Mouse (Mus musculus) neural tube, embryonic 10.5 days (tissue): Measurements from ENCODE around the gene Dimt1.
"Not testable (repeated sequence)": the region's sequence is repeated elsewhere in the genome, so short reads cannot be mapped to it uniquely, and the experiment has no call there.

Experiments
- DNase-seq: peaks from one replicate; pipeline ENCODE4 v3.0.0-alpha.2; 2017; ENCODE audit warnings: low spot score; ENCODE audit errors: extremely low spot score

The Dimt1 gene

DNA sequence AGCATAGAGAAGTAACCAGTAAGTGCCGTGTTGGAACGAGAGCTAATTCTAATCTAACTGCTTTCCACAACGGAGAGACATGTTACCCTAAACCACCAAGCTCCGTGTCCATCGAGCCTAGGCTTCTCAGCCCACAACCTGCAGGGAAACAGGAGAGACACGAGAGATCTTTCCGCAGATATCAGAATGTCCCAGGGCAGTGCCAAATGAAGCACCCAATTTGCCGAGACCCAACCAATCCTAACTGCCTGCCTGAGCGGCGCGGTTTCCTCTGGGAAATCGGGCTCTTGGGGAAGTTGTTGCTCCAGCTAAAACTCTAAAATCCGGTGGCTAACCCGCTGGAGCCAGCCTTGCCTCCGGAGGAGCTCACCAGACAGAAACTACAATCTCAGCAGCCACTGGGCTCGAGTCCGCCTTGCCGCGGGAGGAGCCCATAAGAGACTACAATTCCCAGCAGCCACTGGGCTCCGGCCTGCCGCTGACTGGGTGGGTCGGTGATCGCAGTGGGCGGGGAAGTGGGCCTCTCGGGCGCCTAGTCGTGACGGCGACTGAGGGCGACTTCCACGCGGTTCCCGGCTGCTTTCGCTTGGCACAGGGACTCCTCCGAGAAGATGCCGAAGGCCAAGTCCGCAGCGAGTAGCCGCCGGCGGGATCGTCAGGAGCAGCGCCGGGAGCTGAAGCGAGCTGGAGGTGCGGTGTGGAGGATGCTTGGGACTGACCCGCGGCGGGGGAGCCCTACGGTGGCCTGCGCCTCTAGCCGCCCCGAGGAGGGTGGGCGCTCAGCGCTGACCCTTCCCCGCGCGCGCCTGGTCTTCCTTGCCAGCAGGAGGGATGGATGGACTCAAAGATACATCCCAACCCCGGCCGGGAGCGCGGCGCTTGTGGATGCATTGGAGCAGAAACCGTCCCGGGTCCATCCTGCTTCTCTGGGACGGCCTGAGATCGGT lies at the start of gene Dimt1:
Dimt1 (plus strand) TSS at position 534 of the 947 bp plus-strand sequence.
- DNase-seq, result peak; percentile 90

DNA sequence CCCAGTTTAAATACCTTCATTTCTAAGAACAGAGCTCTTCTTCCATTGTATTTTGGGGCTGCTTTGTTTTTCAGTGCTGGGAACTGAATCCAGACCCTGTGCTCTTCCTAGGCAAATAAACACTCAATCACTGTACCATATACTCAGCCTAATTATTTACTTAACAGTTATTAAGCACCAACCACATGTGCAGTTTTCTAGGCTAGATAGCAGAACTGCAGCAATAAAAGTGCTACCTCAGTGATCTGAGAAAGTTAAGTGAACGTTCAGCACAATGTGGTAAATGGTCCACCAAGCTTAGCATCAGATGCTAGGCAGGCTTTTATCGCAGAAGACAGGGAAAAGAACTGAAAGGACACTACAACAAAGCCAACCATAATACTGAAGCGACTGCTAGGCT lies 42.3 kb upstream of the Dimt1 start:
- DNase-seq, result no peak

DNA sequence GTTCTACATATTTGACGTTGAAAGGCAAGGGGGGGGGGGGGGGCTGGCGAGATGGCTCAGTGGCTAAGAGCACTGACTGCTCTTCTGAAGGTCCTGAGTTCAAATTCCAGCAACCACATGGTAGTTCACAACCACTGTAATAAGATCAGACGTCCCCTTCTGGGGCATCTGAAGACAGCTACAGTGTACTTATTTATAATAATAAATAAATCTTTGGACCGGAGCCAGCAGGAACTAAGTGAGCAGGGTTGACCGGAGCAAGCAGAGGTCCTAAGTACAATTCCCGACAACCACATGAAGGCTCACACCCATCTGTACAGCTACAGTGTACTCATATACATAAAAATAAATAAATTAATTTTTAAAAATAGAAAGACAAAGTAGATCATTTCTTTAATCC lies 41.8 kb upstream of the Dimt1 start:
- not testable (repeated sequence) for DNase-seq

DNA sequence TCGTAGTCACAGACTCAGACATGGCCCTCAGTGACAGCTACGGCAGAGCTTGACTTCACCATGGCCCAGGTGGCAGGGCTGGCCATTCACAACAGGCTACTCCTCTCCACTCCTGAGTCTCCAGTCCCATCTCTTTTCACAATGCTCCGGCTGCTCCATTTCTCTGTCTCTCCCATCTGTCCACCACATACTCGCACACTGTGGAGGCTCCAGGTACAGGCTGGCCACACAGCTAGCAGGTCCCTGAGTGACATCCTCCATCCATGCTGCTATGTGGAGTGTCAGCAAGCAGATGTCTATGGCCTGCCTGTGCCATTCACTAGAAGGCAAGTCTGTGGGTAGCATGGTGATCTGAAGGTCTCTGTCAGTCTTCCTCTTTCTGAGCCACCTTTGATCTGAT lies 39.7 kb upstream of the Dimt1 start:
- no peak for DNase-seq

DNA sequence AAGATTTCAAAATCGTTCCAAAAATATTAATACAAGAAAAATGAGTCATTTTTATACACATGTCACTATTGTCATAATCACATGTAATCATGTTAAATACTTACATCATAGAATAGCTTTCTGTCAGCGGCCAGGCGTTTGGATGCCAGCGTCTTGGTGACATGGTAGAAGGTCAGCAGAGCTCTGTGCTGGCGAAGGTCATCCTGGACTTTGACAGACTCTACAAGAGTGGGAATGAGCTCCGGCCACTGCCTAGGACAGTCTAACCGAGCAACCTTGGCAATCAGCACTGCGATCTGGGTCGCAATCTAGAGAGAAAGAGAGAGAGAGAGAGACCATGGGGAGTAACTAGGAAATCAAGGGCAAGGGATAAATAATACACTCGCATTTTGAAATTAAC lies 36.8 kb upstream of the Dimt1 start:
- no peak for DNase-seq

DNA sequence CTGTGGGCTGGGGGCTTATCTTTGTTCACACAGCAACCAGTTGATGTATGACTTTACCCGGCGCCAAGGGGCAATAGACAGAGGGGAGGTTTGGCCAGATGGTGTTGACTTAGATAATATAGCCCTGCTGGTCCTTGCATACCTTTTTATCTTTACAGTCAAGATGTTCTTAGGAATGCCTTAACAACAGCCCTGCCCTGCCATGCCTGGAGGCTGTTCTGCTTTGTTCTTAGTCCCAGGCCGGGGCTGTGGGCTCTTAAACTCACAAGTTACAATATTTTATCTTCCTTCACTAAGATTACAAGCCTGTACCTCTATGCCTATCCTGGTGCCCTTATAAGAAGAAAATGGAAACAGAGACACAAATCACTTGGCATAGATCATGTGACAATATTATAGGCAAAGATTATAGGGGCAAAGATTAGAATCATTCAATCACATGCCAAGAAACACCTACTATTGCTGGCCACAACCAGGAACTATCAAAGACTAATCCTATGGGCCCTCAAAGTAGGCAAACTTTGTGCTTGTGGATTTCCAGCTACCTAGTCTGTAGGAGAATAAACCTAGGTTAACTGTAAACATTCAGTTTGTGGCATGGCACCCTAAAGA lies 33.7 kb upstream of the Dimt1 start:
- no peak for DNase-seq

DNA sequence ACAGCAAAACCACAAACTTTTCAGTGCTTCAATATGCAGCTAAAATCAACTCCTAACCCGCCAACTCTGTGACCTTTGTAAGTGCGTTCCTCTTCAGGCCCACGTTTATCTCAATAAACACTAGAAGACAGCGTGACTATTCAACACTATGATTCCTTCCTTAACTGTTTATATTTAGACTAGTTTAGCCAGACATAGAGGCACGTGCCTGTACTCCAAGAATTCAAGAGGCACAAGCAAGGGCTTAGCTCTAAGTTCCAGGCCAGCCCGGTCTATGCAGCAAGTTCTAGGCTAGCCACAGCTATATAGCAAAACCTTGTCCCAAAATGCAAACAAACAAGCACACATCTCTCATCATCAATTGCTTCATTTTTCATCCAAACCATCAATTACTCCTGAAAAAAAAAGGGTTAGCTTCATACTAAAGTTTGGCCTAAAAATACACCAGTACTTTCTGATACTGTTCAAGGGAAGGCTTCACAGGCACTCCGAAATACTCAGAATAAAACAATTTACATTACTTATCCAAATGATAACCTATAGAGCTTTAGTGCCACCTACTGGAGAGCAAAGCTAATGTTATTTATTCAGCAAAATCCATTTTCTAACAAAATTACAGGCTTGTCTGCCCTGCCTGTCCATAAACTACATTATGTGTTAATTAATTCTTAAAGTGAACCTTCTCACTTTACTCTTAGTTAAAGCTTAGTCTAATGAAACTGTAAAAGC lies 28.4 kb upstream of the Dimt1 start:
- no peak for DNase-seq

DNA sequence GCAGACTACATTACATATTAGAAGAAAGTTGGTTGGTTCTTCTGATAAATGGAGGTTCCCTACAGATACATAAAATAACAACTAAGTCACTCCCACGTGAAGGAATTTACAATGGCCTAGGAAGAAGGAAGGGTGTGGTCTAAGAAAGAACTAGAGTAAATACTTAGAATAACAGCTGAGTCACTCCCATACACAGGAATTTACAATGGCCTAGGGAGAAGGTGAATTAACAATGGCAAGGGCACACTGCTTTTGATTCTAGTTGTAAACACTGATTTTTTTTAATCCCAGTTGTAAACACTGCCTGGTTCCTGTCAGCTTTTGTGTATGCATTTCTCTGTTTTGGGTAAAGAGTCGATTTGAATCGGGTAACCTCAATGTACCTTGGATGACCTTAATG lies 21.0 kb upstream of the Dimt1 start:
- DNase-seq, result not testable (repeated sequence)

DNA sequence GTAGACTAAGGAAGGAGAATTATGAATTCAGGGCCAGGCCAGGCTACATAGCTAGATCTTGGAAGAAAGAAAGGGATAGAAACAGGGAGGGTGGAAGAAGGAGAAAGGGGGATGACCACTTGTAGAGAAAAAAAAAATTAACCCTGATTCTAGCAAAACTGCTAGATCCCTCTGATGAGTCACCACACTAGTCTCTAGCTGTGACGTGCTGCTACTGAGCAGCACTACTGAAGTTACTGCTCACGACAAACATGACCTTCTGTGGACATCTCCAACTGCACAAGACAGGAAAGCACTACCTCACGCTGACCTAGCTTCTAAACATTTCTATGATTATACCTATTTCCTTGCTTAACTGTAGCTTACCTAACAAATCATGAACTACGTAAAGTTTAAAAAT lies 18.6 kb upstream of the Dimt1 start:
- DNase-seq, result no peak

DNA sequence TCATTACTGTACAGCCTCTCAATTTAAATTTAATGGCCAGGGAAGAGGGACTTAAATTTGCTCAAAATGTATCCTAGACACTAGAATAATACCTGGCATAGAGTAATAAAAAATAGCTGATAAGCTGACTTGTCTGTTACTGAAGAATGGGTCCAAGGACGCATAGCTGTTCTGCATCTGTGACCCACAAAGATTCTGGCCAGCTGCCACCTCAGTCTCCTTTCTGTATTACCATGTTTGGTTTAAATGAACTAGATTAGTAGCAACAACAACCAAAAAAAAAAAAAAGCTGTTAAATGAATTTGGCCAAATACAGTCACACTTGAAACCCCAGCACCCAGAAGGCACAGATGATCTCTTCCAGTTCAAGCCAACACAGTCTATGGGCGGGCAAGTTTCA lies 17.7 kb upstream of the Dimt1 start:
- no peak for DNase-seq

DNA sequence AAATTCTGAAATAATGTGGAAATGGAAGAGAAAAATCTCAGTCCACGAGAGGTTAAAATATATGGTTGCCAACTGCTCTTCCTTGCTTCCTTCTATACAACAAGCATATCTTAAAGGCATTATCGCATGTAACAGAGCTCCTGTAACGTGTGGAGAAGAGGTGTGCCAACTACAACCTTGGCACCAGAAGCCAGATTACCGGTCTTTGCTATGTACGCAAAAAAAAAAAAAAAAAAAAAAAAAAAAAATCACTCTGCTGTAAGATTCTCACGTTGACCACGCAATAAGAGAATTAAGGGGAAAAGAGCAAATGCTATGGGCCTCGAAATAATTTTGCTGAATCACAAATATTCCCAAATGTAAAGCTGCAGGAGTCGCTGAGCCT lies 11.1 kb upstream of the Dimt1 start:
- DNase-seq, result no peak

DNA sequence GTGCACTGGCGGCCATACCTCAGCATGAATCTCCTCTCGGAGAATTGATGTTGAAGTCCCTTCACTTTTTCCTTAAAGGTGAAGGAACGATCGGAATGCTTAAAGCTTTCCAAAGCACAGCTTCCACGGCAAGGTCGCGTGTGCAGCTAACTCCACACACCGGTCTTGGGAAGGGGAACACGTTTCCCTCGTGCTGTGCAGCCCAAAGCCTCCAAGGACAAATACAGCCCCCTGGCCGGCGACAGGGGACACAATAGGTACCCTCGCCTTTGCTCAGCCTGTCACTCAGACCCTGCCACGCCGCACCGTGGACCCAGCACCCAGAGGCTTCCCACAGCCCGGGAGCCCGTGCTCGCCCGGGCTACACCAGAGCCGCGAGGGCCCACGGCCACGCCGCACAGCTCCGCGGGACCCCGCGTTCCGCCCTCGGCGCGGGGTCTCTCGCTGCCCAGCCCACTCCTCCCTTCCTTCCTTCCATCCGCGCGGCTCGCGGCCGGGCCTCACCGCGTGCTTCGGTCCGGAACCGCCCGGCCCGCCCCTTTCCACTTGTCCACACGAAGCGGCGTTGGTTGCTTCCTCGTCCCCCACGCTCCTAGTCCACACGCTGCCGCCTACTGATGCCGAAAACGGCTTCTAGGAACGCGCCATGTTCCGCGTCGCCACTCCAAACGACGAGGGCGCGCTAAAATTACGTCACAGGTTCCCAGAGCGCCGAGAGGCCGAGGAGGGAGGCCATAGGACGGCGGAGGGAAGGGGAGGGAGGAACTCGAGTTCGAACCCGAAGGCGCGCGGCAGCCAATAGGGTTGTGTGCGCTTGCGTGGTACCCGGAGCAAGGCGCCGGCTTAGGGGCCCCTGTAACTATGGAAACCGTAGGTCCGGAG lies 10.4 kb upstream of the Dimt1 start, which contains the start of gene Ipo11:
Ipo11 (minus strand) TSS at position 703 of the 882 bp plus-strand sequence.
- peak; percentile 94 for DNase-seq

DNA sequence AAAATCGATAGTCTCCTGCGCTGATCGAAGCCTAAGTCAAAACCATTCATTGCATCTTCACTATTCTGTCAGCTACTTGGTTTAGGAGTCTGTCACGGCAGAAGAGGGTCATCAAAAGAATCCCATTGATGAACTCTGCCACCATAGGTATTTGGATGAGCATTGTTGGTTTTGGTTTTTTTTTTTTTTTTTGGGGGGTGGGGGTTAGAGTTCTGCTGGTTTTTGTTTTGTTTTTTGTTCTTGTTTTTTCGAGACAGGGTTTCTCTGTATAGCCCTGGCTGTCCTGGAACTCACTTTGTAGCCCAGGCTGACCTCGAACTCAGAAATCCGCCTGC lies 9.8 kb upstream of the Dimt1 start:
- DNase-seq, result no peak

DNA sequence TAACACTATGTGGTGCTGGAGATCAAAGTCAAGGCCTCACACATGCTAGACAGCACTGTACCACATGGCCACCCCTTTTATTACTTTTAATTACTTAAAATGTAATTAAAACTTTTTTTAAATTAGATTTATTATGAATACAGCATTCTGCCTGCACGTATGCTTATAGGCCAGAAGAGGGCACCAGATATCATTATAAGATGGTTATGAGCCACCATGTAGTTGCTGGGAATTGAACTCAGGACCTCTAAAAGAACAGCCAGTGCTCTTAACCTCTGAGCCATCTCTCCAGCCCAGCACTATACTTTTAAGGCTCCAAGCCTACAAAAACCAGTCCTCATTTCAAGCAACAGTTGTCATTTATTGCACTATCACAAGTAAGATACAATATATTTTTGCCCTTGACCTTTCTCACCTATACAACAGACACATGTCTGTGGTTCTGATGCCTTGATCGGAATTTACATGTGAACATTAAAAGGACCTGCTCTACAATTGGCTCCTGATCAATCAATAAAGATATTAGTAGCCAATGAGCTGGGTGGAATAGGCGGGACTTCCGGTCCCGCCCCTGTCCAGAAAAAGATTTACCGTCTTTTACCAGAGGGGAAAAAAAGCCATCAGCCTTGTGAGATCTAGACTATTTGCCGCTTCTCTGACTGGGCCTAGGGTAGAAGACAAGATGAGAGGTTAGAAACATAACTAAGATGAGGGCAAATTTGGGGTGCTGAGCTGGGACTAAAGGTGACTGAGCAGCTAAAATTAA lies 5.5 kb upstream of the Dimt1 start:
- DNase-seq, result peak; percentile 25

DNA sequence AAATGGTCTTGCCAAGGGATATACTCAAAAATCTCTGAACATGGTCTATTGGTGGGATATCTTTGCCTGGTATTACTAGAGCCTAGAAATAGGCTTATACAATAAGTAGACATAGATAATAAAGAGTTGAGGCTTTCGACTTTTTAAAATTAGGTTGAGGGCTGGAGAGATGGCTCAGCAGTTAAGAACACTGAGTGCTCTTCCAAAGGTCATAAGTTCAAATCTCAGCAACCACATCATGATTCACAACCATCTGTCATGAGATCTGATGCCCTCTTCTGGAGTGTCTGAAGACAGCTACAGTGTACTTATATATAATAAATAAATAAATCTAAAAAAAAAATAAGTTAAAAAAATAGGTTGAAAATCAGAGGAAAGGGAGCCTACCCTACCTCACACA lies 4.2 kb upstream of the Dimt1 start:
- DNase-seq, result no peak

DNA sequence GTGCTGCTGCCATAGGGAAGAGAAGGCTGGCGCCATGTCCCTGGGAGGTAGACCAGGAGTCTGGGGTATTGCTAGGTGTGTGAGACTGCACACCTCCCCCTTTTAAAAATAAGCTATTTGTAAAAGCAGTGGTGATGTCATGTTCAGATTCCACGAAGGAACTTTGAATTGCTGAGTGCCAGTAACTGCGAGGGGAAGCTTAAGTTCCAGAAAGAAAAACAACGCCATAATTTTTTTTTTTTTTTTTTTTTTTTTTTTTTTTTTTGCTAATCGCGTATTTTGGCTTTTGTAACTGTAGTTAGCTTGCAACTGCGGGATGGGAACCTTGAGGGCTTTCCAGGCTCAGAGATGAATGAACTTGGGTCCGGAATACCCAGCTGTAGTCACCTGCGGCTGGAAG lies 1.4 kb upstream of the Dimt1 start:
- no peak for DNase-seq

DNA sequence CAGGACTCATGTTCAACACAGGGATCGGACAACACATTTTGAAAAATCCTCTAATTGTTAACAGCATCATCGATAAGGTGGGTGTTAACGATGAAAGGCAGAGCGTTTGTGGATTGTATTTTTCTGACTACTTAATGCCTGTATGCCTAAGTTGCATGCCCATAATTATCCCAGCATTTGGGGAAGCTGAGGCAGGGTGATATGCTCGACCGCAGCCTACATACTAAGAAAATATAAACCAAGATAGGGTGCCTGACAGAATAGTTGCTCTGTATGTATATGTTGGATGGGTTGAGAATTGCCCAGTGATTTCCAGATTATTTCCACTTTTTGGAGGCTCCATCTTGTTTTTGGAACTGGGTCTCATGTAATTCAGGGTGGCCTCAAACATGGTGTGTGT lies 656 bp downstream of the Dimt1 start:
- DNase-seq, result no peak

DNA sequence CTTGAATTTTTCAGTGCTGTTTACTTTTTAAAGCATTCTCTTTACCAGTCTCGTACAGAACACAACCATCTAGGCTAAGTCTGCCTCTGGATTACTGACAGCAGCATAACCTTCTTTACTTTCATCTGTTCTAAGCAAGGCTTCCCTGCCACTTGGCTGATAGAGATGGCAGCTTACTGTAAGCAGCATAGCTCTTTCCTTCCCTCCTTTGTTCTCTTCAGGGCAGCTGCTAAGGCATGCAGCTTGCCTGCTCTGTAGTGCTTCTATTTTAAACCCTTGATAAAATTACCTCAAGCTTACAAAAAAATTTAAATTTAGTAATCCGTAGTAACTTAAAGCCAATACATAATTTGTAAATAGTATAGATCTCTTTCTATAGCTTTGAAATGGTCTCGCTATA lies 8.0 kb downstream of the Dimt1 start:
- DNase-seq, result no peak

DNA sequence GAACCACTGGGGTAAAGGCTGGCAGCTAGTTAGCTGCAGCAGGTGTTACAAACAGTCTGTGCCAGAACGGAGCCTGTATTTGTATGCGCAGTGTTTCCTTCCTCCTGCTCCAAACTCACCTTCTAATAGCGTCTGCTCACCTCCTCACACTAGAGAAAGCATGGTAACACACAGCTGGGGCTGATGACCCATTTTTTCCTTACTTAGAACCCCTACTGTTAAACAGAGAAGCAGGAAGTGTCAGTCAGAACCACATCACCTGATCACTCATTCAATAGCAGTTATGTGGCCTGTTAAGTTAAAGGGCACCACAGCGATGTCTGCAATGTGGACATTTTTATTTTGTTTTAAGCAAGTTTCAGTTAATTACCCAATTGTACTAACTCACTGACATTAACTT lies 10.6 kb downstream of the Dimt1 start:
- DNase-seq, result no peak

DNA sequence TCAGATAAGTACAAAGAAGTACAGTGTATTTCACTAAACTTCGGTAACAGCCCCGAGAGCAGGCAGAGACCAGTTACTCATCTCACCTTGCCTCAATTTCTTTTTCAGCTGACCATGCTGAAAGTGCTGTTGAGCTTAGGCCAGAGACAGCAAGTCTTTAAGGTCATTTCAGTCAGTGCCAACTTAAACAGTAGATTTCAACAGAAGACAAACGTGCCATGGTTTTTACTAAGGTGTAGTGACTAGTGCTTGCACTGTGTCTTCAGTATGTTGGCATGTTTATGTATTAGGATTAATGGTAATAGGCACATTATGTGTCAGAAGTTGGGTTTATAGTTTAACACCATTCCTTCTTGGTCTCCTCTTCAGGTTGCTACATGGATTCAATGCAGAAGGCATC lies 11.4 kb downstream of the Dimt1 start:
- no peak for DNase-seq

DNA sequence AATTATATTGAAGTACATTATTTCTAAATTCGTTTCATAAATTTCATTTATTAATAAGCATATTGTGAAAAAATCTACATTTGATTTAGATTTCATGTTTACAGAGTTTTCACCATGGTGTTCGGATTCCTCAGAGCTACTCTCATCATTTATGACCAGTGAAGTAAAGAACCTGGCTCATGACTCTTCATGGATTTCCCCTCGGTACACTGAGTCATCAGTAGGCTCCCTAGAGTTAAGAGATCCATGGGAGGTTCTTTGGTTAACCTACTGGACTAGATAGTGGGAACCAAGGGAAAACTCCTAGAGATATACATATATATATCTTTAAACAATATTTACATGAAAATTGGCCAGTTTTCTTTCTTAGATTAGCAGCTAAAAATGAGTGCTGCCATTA lies 13.6 kb downstream of the Dimt1 start:
- DNase-seq, result no peak
